Mouse (Mus musculus): ENCODE data around the gene Rin1. TPM values are rescaled to one million over a fixed set of nuclear protein-coding genes. Genes with fewer than 3 reads are reported as not detected.

The Rin1 gene
- polyA plus RNA-seq, 1 experiment from 2014 or later: 1.4 TPM

DNA sequence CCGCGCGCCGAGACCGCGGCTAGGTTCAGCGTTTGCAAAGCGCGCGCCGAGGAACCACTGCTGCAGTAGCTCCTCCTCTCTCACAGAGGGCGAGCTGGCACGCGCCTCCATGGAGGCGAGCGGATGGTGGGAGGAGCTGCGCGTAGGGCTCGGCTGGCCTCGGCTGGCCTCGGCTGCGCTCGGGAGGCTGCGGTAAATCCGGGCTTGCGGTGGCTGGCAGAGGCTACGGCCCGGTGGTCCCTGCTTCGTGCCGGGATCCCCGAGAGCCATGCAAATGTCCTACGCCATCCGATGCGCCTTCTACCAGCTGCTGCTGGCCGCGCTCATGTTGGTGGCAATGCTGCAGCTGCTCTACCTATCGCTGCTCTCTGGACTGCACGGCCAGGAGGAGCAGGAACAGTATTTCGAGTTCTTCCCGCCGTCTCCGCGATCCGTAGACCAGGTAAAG, 11.5 kb upstream of the Rin1 start, which contains the start of the genes B4gat1 and AC124502.3:
Gene B4gat1 (plus strand): TSS at position 118 of the 448 bp plus-strand sequence.
Gene AC124502.3 (plus strand): TSS at position 183 of the 448 bp plus-strand sequence.
- Histone ChIP-seq H3K27ac (ENCODE audit: low read depth, low read length) (peak within 1 kb of the TSS; percentile 86), H3K4me3 (ENCODE audit: low read depth, low read length) (peak within 1 kb of the TSS; percentile 79), H3K9ac (ENCODE audit: low read length) (peak within 1 kb of the TSS; percentile 92), H3K36me3 (ENCODE audit: control insufficient read depth, insufficient read depth, low read length) (peaks cover 7% of the 10 kb centered on the region), H3K4me2 (ENCODE audit: low read length) (peak within 1 kb of the TSS; percentile 98), H3K9me3 (replicated peaks; ENCODE audit: control insufficient read depth, low read length) (no peaks in the 10 kb centered on the region), H3K4me1 (ENCODE audit: control insufficient read depth, insufficient read depth, low read length) (peaks cover 22% of the 10 kb centered on the region), H3K27me3 (replicated peaks; ENCODE audit: control insufficient read depth, insufficient read depth, low read length) (no peaks in the 10 kb centered on the region)
- peak; percentile 98 for DNase-seq (ENCODE audit: low spot score)
- WGBS: 0% methylated on average over 44 of the region's 44 CpGs
- peak; percentile 94 for ATAC-seq

DNA sequence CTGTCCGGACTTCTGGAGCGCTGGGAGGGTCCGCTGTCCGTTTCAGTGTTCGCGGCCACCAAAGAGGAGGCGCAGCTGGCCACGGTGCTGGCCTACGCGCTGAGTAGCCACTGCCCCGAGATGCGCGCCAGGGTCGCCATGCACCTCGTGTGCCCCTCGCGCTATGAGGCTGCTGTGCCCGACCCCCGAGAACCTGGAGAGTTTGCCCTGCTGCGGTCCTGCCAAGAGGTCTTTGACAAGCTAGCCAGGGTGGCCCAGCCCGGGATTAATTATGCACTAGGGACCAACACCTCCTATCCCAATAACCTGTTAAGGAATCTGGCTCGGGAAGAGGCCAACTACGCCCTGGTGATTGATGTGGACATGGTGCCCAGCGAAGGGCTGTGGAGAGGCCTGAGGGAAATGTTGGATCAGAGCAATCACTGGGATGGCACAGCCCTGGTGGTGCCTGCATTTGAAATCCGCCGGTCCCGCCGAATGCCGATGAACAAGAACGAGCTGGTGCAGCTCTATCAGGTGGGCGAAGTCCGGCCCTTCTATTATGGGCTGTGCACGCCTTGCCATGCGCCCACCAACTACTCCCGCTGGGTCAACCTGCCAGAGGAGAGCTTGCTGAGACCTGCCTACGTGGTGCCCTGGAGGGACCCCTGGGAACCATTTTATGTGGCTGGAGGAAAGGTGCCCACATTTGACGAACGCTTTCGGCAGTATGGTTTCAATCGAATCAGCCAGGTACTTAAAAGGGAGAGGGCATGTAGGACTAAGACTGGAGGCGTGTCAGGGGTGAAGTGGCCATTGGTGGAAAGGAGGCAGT, 10.8 kb upstream of the Rin1 start:
- peak overlapping the region; percentile 98 for H3K4me2 ChIP-seq (ENCODE audit: low read length)
- no peaks in the 10 kb centered on the region for H3K9me3 ChIP-seq (replicated peaks; ENCODE audit: control insufficient read depth, low read length)
- peaks cover 11% of the 10 kb centered on the region for H3K36me3 ChIP-seq (ENCODE audit: control insufficient read depth, insufficient read depth, low read length)
- WGBS: 8% methylated on average over 41 of the region's 41 CpGs
- H3K9ac ChIP-seq (ENCODE audit: low read length): peak overlapping the region; percentile 92
- no peaks in the 10 kb centered on the region for H3K27me3 ChIP-seq (replicated peaks; ENCODE audit: control insufficient read depth, insufficient read depth, low read length)
- peaks cover 22% of the 10 kb centered on the region for H3K4me1 ChIP-seq (ENCODE audit: control insufficient read depth, insufficient read depth, low read length)
- peak overlapping the region; percentile 79 for H3K4me3 ChIP-seq (ENCODE audit: low read depth, low read length)
- peak overlapping the region; percentile 86; the same call in 1 of the 2 replicates for H3K27ac ChIP-seq (ENCODE audit: low read depth, low read length)
- ATAC-seq (peak; percentile 11), DNase-seq (ENCODE audit: low spot score) (no peak)

DNA sequence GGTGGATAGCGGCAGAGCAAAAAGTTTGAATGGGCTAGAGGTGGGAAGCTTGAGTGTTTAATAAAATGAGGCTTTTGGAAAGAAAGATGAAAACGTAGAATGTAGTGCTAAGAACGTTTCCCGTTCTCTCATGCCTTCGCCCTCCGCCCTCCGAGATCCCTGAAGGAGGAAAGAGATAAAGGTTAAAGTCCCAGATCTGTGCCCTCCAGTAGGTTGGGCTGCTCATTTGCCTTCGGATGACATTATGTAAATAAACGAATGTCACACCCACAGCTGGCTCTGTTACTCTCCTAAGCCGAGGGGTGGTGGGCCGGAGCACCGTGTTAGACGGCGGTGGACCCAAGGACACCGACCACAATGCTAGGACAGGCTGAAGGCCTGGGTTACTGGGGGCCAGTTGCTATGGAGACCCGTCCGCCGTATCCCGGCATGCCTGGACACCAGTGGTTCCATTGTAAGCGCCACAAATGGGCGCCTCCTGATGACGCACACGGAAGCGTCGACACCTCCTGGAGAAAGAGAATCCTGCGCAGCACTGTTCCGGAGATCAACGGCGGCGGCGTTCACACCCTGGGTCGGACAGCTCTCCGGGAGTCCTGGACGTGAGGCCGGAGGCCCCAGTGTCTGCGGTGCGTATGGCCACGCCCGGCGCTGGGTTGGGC, 9.3 kb upstream of the Rin1 start, which contains the start of gene Brms1:
Gene Brms1 (plus strand): TSS at position 493 of the 662 bp plus-strand sequence.
- ATAC-seq (peak; percentile 67), DNase-seq (ENCODE audit: low spot score) (peak; percentile 98)
- Histone ChIP-seq H3K4me2 (ENCODE audit: low read length) (peak within 1 kb of the TSS; percentile 98), H3K36me3 (ENCODE audit: control insufficient read depth, insufficient read depth, low read length) (peaks cover 19% of the 10 kb centered on the region), H3K27ac (ENCODE audit: low read depth, low read length) (peak within 1 kb of the TSS; percentile 10; the same call in 1 of the 2 replicates), H3K9ac (ENCODE audit: low read length) (peak within 1 kb of the TSS; percentile 92), H3K4me3 (ENCODE audit: low read depth, low read length) (peak within 1 kb of the TSS; percentile 79), H3K27me3 (replicated peaks; ENCODE audit: control insufficient read depth, insufficient read depth, low read length) (no peaks in the 10 kb centered on the region), H3K4me1 (ENCODE audit: control insufficient read depth, insufficient read depth, low read length) (peaks cover 22% of the 10 kb centered on the region), H3K9me3 (replicated peaks; ENCODE audit: control insufficient read depth, low read length) (no peaks in the 10 kb centered on the region)
- 7% methylated on average over 40 of the region's 40 CpGs for WGBS

GRCm38 (mm10) chr19:5041588-5041987, 8.7 kb upstream of the Rin1 start:
- Histone ChIP-seq H3K9ac (ENCODE audit: low read length) (peak overlapping the region; percentile 92), H3K36me3 (ENCODE audit: control insufficient read depth, insufficient read depth, low read length) (peaks cover 25% of the 10 kb centered on the region), H3K4me2 (ENCODE audit: low read length) (peak overlapping the region; percentile 98), H3K4me3 (ENCODE audit: low read depth, low read length) (peak overlapping the region; percentile 79), H3K27ac (ENCODE audit: low read depth, low read length) (peak overlapping the region; percentile 10; the same call in 1 of the 2 replicates), H3K4me1 (ENCODE audit: control insufficient read depth, insufficient read depth, low read length) (peaks cover 22% of the 10 kb centered on the region), H3K27me3 (replicated peaks; ENCODE audit: control insufficient read depth, insufficient read depth, low read length) (no peaks in the 10 kb centered on the region), H3K9me3 (replicated peaks; ENCODE audit: control insufficient read depth, low read length) (no peaks in the 10 kb centered on the region)
- ATAC-seq (no peak; the same call in 1 of the 2 replicates), DNase-seq (ENCODE audit: low spot score) (no peak)
- 2% methylated on average over 16 of the region's 16 CpGs for WGBS

DNA sequence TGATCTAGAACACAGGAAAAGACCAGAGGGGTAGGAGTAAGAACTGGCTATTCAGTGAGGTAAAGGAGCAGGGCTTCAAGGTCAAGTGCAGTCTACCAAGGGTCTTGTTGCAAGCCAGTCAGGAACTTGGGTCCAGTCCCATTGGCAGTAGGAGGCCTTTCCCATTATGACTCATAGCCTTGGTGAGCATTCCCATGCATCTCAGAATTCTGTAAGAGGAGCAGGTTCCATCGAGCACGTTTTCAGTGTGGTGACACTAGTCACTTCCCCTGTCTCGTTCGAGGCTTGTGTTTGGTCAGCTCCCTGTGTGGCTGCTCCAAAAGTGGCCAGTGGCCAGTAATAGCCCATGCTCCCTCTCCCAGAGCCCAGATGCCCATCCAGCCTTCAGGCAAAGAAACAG, 4.8 kb upstream of the Rin1 start:
- DNase-seq (ENCODE audit: low spot score) (no peak), ATAC-seq (no peak)
- Histone ChIP-seq H3K9ac (ENCODE audit: low read length) (no peak overlapping the region), H3K4me1 (ENCODE audit: control insufficient read depth, insufficient read depth, low read length) (peaks cover 6% of the 10 kb centered on the region), H3K9me3 (replicated peaks; ENCODE audit: control insufficient read depth, low read length) (no peaks in the 10 kb centered on the region), H3K4me3 (ENCODE audit: low read depth, low read length) (no peak overlapping the region), H3K27me3 (replicated peaks; ENCODE audit: control insufficient read depth, insufficient read depth, low read length) (peaks cover 4% of the 10 kb centered on the region; the same call in 1 of the 2 replicates), H3K27ac (ENCODE audit: low read depth, low read length) (no peak overlapping the region), H3K36me3 (ENCODE audit: control insufficient read depth, insufficient read depth, low read length) (peaks cover 50% of the 10 kb centered on the region), H3K4me2 (ENCODE audit: low read length) (no peak overlapping the region)
- WGBS: 86% methylated on average over 4 of the region's 4 CpGs

DNA sequence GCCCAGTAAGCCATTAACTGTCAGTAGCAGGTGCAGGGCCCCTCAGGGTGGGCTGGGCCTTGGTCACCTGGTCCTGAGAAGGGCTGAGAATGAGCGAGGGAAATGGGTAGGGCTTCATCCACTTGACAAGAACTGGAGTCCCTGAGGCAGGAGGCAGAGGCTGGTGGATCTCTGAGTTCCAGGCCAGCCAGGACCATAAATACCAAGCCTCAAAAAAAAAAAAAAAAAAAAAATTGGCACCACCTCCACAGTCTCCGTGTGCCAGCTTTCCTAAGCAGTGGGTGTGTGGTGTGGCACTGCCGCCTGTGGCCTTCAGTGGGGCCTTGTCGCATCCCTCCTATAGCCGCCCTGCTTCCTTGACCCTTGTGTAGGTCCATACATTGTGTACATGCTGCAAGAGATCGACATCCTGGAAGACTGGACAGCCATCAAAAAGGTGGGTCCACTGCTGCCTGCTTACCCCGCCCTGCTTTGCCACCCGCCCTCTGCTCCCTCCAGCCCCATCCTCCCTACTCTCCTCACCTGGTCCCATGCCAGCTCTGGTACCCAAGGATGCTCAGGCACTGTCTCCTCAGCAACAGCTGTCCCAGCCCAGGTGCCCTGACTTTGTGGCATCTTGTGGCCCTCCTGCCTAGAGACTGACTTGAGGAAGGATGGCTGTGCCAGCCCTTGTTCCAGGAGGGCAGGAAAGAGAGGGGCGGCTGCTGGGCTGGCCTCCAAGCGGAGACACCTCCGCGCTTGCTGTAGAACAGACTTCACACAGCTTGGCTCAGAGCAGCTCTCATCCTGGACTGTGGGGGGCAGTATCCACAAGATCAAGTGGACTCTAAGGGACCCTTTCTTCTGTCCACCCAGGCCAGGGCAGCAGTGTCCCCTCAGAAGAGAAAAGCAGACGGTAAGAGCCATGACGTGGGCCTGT, 1.9 kb upstream of the Rin1 start:
- no peaks in the 10 kb centered on the region for H3K9me3 ChIP-seq (replicated peaks; ENCODE audit: control insufficient read depth, low read length)
- H3K4me2 ChIP-seq (ENCODE audit: low read length): no peak overlapping the region
- H3K4me3 ChIP-seq (ENCODE audit: low read depth, low read length): no peak overlapping the region
- 79% methylated on average over 14 of the region's 14 CpGs for WGBS
- DNase-seq (ENCODE audit: low spot score) (no peak), ATAC-seq (no peak)
- peaks cover 42% of the 10 kb centered on the region for H3K36me3 ChIP-seq (ENCODE audit: control insufficient read depth, insufficient read depth, low read length)
- H3K4me1 ChIP-seq (ENCODE audit: control insufficient read depth, insufficient read depth, low read length): no peaks in the 10 kb centered on the region
- H3K27me3 ChIP-seq (replicated peaks; ENCODE audit: control insufficient read depth, insufficient read depth, low read length): peaks cover 30% of the 10 kb centered on the region
- H3K9ac ChIP-seq (ENCODE audit: low read length): no peak overlapping the region
- H3K27ac ChIP-seq (ENCODE audit: low read depth, low read length): no peak overlapping the region

DNA sequence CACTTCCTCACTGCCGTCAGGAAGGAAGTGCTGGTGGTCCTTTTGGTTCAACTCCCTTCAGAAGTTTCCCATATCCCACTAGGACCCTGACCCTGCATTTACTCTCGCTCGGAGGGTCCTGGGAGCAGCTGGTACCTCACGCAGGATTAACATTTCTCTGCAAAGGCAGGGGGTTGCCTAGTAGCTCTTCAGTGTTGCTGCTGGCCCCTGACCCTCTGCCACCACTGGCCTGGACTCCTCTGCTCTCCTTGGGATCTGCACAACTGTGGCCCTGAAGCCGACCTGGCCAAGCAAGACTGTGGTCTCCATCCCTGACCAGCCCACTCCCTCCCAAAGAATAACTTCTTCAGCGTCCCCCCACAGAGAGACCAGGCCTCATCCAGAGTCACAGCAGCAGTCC, 956 bp upstream of the Rin1 start:
- H3K4me1 ChIP-seq (ENCODE audit: control insufficient read depth, insufficient read depth, low read length): no peaks in the 10 kb centered on the region
- no peaks in the 10 kb centered on the region for H3K9me3 ChIP-seq (replicated peaks; ENCODE audit: control insufficient read depth, low read length)
- H3K4me2 ChIP-seq (ENCODE audit: low read length): no peak overlapping the region
- H3K4me3 ChIP-seq (ENCODE audit: low read depth, low read length): no peak overlapping the region
- H3K36me3 ChIP-seq (ENCODE audit: control insufficient read depth, insufficient read depth, low read length): peaks cover 39% of the 10 kb centered on the region
- no peak overlapping the region for H3K27ac ChIP-seq (ENCODE audit: low read depth, low read length)
- no peak for DNase-seq (ENCODE audit: low spot score)
- H3K27me3 ChIP-seq (replicated peaks; ENCODE audit: control insufficient read depth, insufficient read depth, low read length): peaks cover 33% of the 10 kb centered on the region
- ATAC-seq: no peak
- 71% methylated on average over 6 of the region's 6 CpGs for whole genome bisulfite sequencing
- H3K9ac ChIP-seq (ENCODE audit: low read length): no peak overlapping the region

- ATAC-seq: no peak
- no peak for DNase-seq (ENCODE audit: low spot score)
- Histone ChIP-seq H3K9ac (ENCODE audit: low read length) (peak overlapping the region; percentile 8; the same call in 1 of the 2 replicates), H3K4me1 (ENCODE audit: control insufficient read depth, insufficient read depth, low read length) (no peaks in the 10 kb centered on the region), H3K4me2 (ENCODE audit: low read length) (no peak overlapping the region), H3K27ac (ENCODE audit: low read depth, low read length) (no peak overlapping the region), H3K27me3 (replicated peaks; ENCODE audit: control insufficient read depth, insufficient read depth, low read length) (peaks cover 33% of the 10 kb centered on the region), H3K9me3 (replicated peaks; ENCODE audit: control insufficient read depth, low read length) (no peaks in the 10 kb centered on the region), H3K4me3 (ENCODE audit: low read depth, low read length) (no peak overlapping the region), H3K36me3 (ENCODE audit: control insufficient read depth, insufficient read depth, low read length) (peaks cover 31% of the 10 kb centered on the region)
- 4% methylated on average over 16 of the region's 17 CpGs for WGBS
Measured at GRCm38 (mm10) chr19:5051031-5051430, 750 bp downstream of the Rin1 start.

Data from forebrain, embryonic 14.5 days (tissue).